Mouse (Mus musculus) retina, embryonic 14.5 days (tissue): ENCODE data around the gene Spats2l.

Experiments
- DNase-seq: peaks from one replicate; pipeline ENCODE4 v3.0.0-alpha.2; 2015; ENCODE audit warnings: low spot score

Gene Spats2l

GRCm38 (mm10) chr1:57969327-57970271 is 195.6 kb downstream of the Spats2l start:
- DNase-seq, result peak; percentile 96

- DNase-seq, result no peak
Observed at GRCm38 (mm10) chr1:57971588-57971987, 197.6 kb downstream of the Spats2l start.

- DNase-seq, result no peak
Observed at GRCm38 (mm10) chr1:57976860-57977259, 202.9 kb downstream of the Spats2l start.

GRCm38 (mm10) chr1:57989052-57989600 is 215.2 kb downstream of the Spats2l start:
- no peak for DNase-seq

GRCm38 (mm10) chr1:57991277-57991676 is 217.3 kb downstream of the Spats2l start:
- DNase-seq, result no peak

- DNase-seq, result peak; percentile 97
Observed at GRCm38 (mm10) chr1:57995432-57996132, 221.6 kb downstream of the Spats2l start, which contains the start of gene Sgo2a. Gene Sgo2a (plus strand): TSS chr1:57995971.

GRCm38 (mm10) chr1:57996133-57996615 is 222.2 kb downstream of the Spats2l start:
- DNase-seq, result no peak
